Mouse (Mus musculus) cerebellum, postnatal 4 days (tissue): ENCODE results near the gene Ptprm.

Experiments used
- DNase-seq, 2 experiments: peaks; one replicate each; pipeline ENCODE4 v3.0.0; 2022; ENCODE audit warnings: low spot score in 2 of 2, mixed read lengths in 1 of 2

The Ptprm gene

GRCm38 (mm10) chr17:67138981-67139380 is 215.3 kb downstream of the Ptprm start:
- DNase-seq: no peak

- DNase-seq: no peak
Measured at GRCm38 (mm10) chr17:67136876-67137275, 217.4 kb downstream of the Ptprm start.

GRCm38 (mm10) chr17:67136421-67136820 is 217.8 kb downstream of the Ptprm start:
- DNase-seq: no peak

GRCm38 (mm10) chr17:67134235-67134634 is 220.0 kb downstream of the Ptprm start:
- no peak for DNase-seq

- peak in 1 of 2 experiments; percentile 45 for DNase-seq
Measured at GRCm38 (mm10) chr17:67133440-67134103, 220.7 kb downstream of the Ptprm start.

- DNase-seq: no peak
Measured at GRCm38 (mm10) chr17:67133026-67133425, 221.2 kb downstream of the Ptprm start.

- no peak for DNase-seq
Measured at GRCm38 (mm10) chr17:67127530-67127929, 226.7 kb downstream of the Ptprm start.

- DNase-seq: no peak
Measured at GRCm38 (mm10) chr17:67125596-67125995, 228.7 kb downstream of the Ptprm start.

GRCm38 (mm10) chr17:67124294-67124693 is 230.0 kb downstream of the Ptprm start:
- no peak for DNase-seq

- no peak for DNase-seq
Measured at GRCm38 (mm10) chr17:67123722-67124121, 230.5 kb downstream of the Ptprm start.

- peak in 1 of 2 experiments; percentile 17 for DNase-seq
Measured at GRCm38 (mm10) chr17:67120863-67121262, 233.4 kb downstream of the Ptprm start.

GRCm38 (mm10) chr17:67118676-67119340 is 235.4 kb downstream of the Ptprm start:
- DNase-seq: no peak

- no peak for DNase-seq
Measured at GRCm38 (mm10) chr17:67114842-67115241, 239.4 kb downstream of the Ptprm start.

GRCm38 (mm10) chr17:67112679-67113078 is 241.6 kb downstream of the Ptprm start:
- no peak for DNase-seq

GRCm38 (mm10) chr17:67106176-67106575 is 248.1 kb downstream of the Ptprm start:
- no peak for DNase-seq

- no peak for DNase-seq
Measured at GRCm38 (mm10) chr17:67102051-67102450, 252.2 kb downstream of the Ptprm start.

- DNase-seq: no peak
Measured at GRCm38 (mm10) chr17:67090997-67091396, 263.3 kb downstream of the Ptprm start.

- DNase-seq: no peak
Measured at GRCm38 (mm10) chr17:67090153-67090552, 264.1 kb downstream of the Ptprm start.

GRCm38 (mm10) chr17:67089611-67090010 is 264.6 kb downstream of the Ptprm start:
- DNase-seq: no peak

- no peak for DNase-seq
Measured at GRCm38 (mm10) chr17:67087585-67087984, 266.7 kb downstream of the Ptprm start.

- DNase-seq: no peak
Measured at GRCm38 (mm10) chr17:67086811-67087210, 267.4 kb downstream of the Ptprm start.

GRCm38 (mm10) chr17:67084501-67084900 is 269.8 kb downstream of the Ptprm start:
- DNase-seq: no peak

GRCm38 (mm10) chr17:67084093-67084492 is 270.2 kb downstream of the Ptprm start:
- no peak for DNase-seq
